Mouse (Mus musculus) limb, embryonic 15.5 days (tissue): Measurements from ENCODE around the gene Sorbs1. TPM values are rescaled to one million over a fixed set of nuclear protein-coding genes. Genes with fewer than 3 reads are reported as not detected.

Source experiments
- ATAC-seq: fragments of 200-750 bp; cut with Nextera tagmentation; 2 replicates; pipeline ENCODE4 v1.8.0; 2017; ENCODE audit warnings: low read depth, moderate TSS enrichment; ENCODE audit not compliant: insufficient number of reproducible peaks, low FRiP score, low TSS enrichment
- H3K27ac ChIP-seq: fragments of 300-500 bp; sonication (generic); 2 replicates; pipeline ENCODE4 v1.5.1; 2015; ENCODE audit warnings: moderate library complexity, mild to moderate bottlenecking, inconsistent platforms
- H3K27me3 ChIP-seq: fragments of 300-500 bp; sonication (generic); 2 replicates; pipeline ENCODE4 v1.6.1; 2015; ENCODE audit warnings: inconsistent platforms
- H3K36me3 ChIP-seq: fragments of 300-500 bp; sonication (generic); 2 replicates; pipeline ENCODE4 v1.6.1; 2015; ENCODE audit warnings: inconsistent platforms
- H3K4me1 ChIP-seq: fragments of 300-500 bp; sonication (generic); 2 replicates; pipeline ENCODE4 v1.6.1; 2015; ENCODE audit warnings: inconsistent platforms
- H3K4me2 ChIP-seq: fragments of 300-500 bp; sonication (generic); 2 replicates; pipeline ENCODE4 v1.6.1; 2015; ENCODE audit warnings: mild to moderate bottlenecking, inconsistent platforms
- H3K4me3 ChIP-seq: fragments of 300-500 bp; sonication (generic); 2 replicates; pipeline ENCODE4 v1.5.1; 2015; ENCODE audit warnings: mild to moderate bottlenecking, inconsistent platforms
- H3K9ac ChIP-seq: fragments of 300-500 bp; sonication (generic); 2 replicates; pipeline ENCODE4 v1.6.1; 2015; ENCODE audit warnings: inconsistent platforms
- H3K9me3 ChIP-seq: fragments of 300-500 bp; sonication (generic); 2 replicates; pipeline ENCODE4 v1.6.1; 2016; ENCODE audit warnings: inconsistent platforms
- WGBS: fragments of 180-500 bp; shearing (Covaris S2); methylation state at CpG from one replicate; pipeline ENCODE4 v1.1.7; 2015; 5-methylcytosine and 5-hydroxymethylcytosine counted together
- polyA plus RNA-seq: library from polyadenylated mRNA; unstranded; fragments of >200 nt; fragmentation: Nextera tagmentation; extraction: Ambion mirVana; gene quantifications from 2 replicates; pipeline ENCODE4 v1.2.1, GENCODE M21; 2015

Sorbs1 gene
- polyA plus RNA-seq, 1 experiment from 2014 or later, result 45.6 TPM

- no peaks in the 10 kb centered on the region for H3K9me3 ChIP-seq
- no peaks in the 10 kb centered on the region for H3K27me3 ChIP-seq
- 0 out of 2 replicates have a peak, but pooled peaks cover 6% of the 10 kb centered on the region for H3K36me3 ChIP-seq
- 96% methylated on average over 4 of the region's 4 CpGs for WGBS
- no peak overlapping the region for H3K4me3 ChIP-seq
- no peak overlapping the region for H3K9ac ChIP-seq
- H3K4me1 ChIP-seq, result 0 out of 2 replicates have a peak, but pooled peaks cover 3% of the 10 kb centered on the region
- ATAC-seq, result no peak
- H3K27ac ChIP-seq, result no peak overlapping the region
- no peak overlapping the region for H3K4me2 ChIP-seq
Measured at GRCm38 (mm10) chr19:40454096-40454495, 59.5 kb downstream of the Sorbs1 start.

GRCm38 (mm10) chr19:40452201-40452600 lies 61.4 kb downstream of the Sorbs1 start:
- Histone ChIP-seq H3K27me3 (no peaks in the 10 kb centered on the region), H3K9me3 (no peaks in the 10 kb centered on the region), H3K27ac (no peak overlapping the region), H3K9ac (no peak overlapping the region), H3K4me2 (no peak overlapping the region), H3K4me1 (no peaks in the 10 kb centered on the region), H3K4me3 (no peak overlapping the region), H3K36me3 (0 out of 2 replicates have a peak, but pooled peaks cover 6% of the 10 kb centered on the region)
- ATAC-seq, result no peak
- 92% methylated on average over 2 of the region's 2 CpGs for WGBS

- Histone ChIP-seq H3K27me3 (no peaks in the 10 kb centered on the region), H3K4me2 (no peak overlapping the region), H3K9ac (no peak overlapping the region), H3K4me1 (no peaks in the 10 kb centered on the region), H3K9me3 (no peaks in the 10 kb centered on the region), H3K27ac (no peak overlapping the region), H3K4me3 (no peak overlapping the region), H3K36me3 (0 out of 2 replicates have a peak, but pooled peaks cover 6% of the 10 kb centered on the region)
- WGBS, result 80% methylated on average over 6 of the region's 6 CpGs
- ATAC-seq, result no peak
Measured at GRCm38 (mm10) chr19:40451307-40451706, 62.3 kb downstream of the Sorbs1 start.

- Histone ChIP-seq H3K36me3 (peaks cover 7% of the 10 kb centered on the region; the same call in 1 of the 2 replicates), H3K4me3 (no peak overlapping the region), H3K27me3 (no peaks in the 10 kb centered on the region), H3K27ac (no peak overlapping the region), H3K9me3 (no peaks in the 10 kb centered on the region), H3K4me1 (no peaks in the 10 kb centered on the region), H3K4me2 (no peak overlapping the region), H3K9ac (no peak overlapping the region)
- WGBS, result 95% methylated on average over 9 of the region's 9 CpGs
- ATAC-seq, result no peak
Measured at GRCm38 (mm10) chr19:40446525-40446924, 67.1 kb downstream of the Sorbs1 start.

GRCm38 (mm10) chr19:40442377-40442776 lies 71.2 kb downstream of the Sorbs1 start:
- Histone ChIP-seq H3K4me3 (no peak overlapping the region), H3K9me3 (no peaks in the 10 kb centered on the region), H3K36me3 (peaks cover 7% of the 10 kb centered on the region; the same call in 1 of the 2 replicates), H3K4me1 (no peaks in the 10 kb centered on the region), H3K4me2 (no peak overlapping the region), H3K27ac (no peak overlapping the region), H3K9ac (no peak overlapping the region), H3K27me3 (no peaks in the 10 kb centered on the region)
- WGBS, result 80% methylated on average over 3 of the region's 3 CpGs
- no peak for ATAC-seq

- no peak overlapping the region for H3K9ac ChIP-seq
- H3K9me3 ChIP-seq, result no peaks in the 10 kb centered on the region
- no peak overlapping the region for H3K27ac ChIP-seq
- peaks cover 4% of the 10 kb centered on the region; the same call in 1 of the 2 replicates for H3K36me3 ChIP-seq
- ATAC-seq, result no peak
- H3K4me3 ChIP-seq, result no peak overlapping the region
- WGBS, result 70% methylated on average over 4 of the region's 4 CpGs
- H3K4me2 ChIP-seq, result no peak overlapping the region
- H3K27me3 ChIP-seq, result no peaks in the 10 kb centered on the region
- peaks cover 7% of the 10 kb centered on the region; the same call in 1 of the 2 replicates for H3K4me1 ChIP-seq
Measured at GRCm38 (mm10) chr19:40440951-40441350, 72.6 kb downstream of the Sorbs1 start.

- no peak for ATAC-seq
- Histone ChIP-seq H3K9me3 (no peaks in the 10 kb centered on the region), H3K27ac (no peak overlapping the region), H3K27me3 (no peaks in the 10 kb centered on the region), H3K4me1 (peaks cover 7% of the 10 kb centered on the region; the same call in 1 of the 2 replicates), H3K9ac (no peak overlapping the region), H3K36me3 (0 out of 2 replicates have a peak, but pooled peaks cover 3% of the 10 kb centered on the region), H3K4me3 (no peak overlapping the region), H3K4me2 (no peak overlapping the region)
- WGBS, result 80% methylated on average over 10 of the region's 10 CpGs
Measured at GRCm38 (mm10) chr19:40438907-40439306, 74.7 kb downstream of the Sorbs1 start.

GRCm38 (mm10) chr19:40437651-40438068 lies 75.9 kb downstream of the Sorbs1 start:
- Histone ChIP-seq H3K9me3 (no peaks in the 10 kb centered on the region), H3K4me3 (no peak overlapping the region), H3K4me2 (no peak overlapping the region), H3K27ac (peak overlapping the region; percentile 2; the same call in 1 of the 2 replicates), H3K9ac (no peak overlapping the region), H3K27me3 (no peaks in the 10 kb centered on the region), H3K4me1 (peaks cover 9% of the 10 kb centered on the region; the same call in 1 of the 2 replicates), H3K36me3 (no peaks in the 10 kb centered on the region)
- ATAC-seq, result no peak
- WGBS, result 54% methylated on average over 9 of the region's 9 CpGs

GRCm38 (mm10) chr19:40436465-40437200 lies 76.9 kb downstream of the Sorbs1 start:
- Histone ChIP-seq H3K9ac (no peak overlapping the region), H3K36me3 (no peaks in the 10 kb centered on the region), H3K9me3 (no peaks in the 10 kb centered on the region), H3K4me3 (no peak overlapping the region), H3K27me3 (no peaks in the 10 kb centered on the region), H3K4me1 (peaks cover 16% of the 10 kb centered on the region; the same call in 1 of the 2 replicates), H3K4me2 (no peak overlapping the region), H3K27ac (peak overlapping the region; percentile 50)
- 53% methylated on average over 12 of the region's 12 CpGs for WGBS
- peak; percentile 41; the same call in 1 of the 2 replicates for ATAC-seq

- Histone ChIP-seq H3K27ac (no peak overlapping the region), H3K4me2 (no peak overlapping the region), H3K27me3 (no peaks in the 10 kb centered on the region), H3K9me3 (no peaks in the 10 kb centered on the region), H3K36me3 (no peaks in the 10 kb centered on the region), H3K9ac (no peak overlapping the region), H3K4me1 (peaks cover 16% of the 10 kb centered on the region; the same call in 1 of the 2 replicates), H3K4me3 (no peak overlapping the region)
- ATAC-seq, result no peak
- WGBS, result 94% methylated on average over 2 of the region's 2 CpGs
Measured at GRCm38 (mm10) chr19:40435797-40436196, 77.8 kb downstream of the Sorbs1 start.

GRCm38 (mm10) chr19:40435045-40435444 lies 78.5 kb downstream of the Sorbs1 start:
- no peak overlapping the region for H3K9ac ChIP-seq
- no peaks in the 10 kb centered on the region for H3K36me3 ChIP-seq
- 87% methylated on average over 7 of the region's 7 CpGs for WGBS
- ATAC-seq, result no peak
- no peaks in the 10 kb centered on the region for H3K9me3 ChIP-seq
- peaks cover 16% of the 10 kb centered on the region; the same call in 1 of the 2 replicates for H3K4me1 ChIP-seq
- no peak overlapping the region for H3K27ac ChIP-seq
- no peaks in the 10 kb centered on the region for H3K27me3 ChIP-seq
- no peak overlapping the region for H3K4me2 ChIP-seq
- no peak overlapping the region for H3K4me3 ChIP-seq
